Mouse (Mus musculus) bone marrow, adult 2 months (tissue): ENCODE measurements around the gene Gpr45. TPM values are rescaled to one million over a fixed set of nuclear protein-coding genes. Genes with fewer than 3 reads are reported as not detected.

Source experiments
- H3K27ac ChIP-seq: fragments of 200-500 bp; 2 replicates; pipeline ENCODE4 v1.5.1; 2012; ENCODE audit warnings: low read depth, mild to moderate bottlenecking, control low read depth, inconsistent platforms, low read length; ENCODE audit not compliant: control insufficient read depth, poor library complexity, insufficient read depth
- H3K4me1 ChIP-seq: fragments of 200-500 bp; 2 replicates; pipeline ENCODE4 v1.6.1; 2011; ENCODE audit warnings: low read length; ENCODE audit not compliant: control insufficient read depth, insufficient read depth
- H3K4me3 ChIP-seq: fragments of 200-500 bp; replicated peaks from 2 replicates; pipeline ENCODE3; 2011; ENCODE audit warnings: mild to moderate bottlenecking, low read depth, low read length, control low read depth; ENCODE audit not compliant: control insufficient read depth
- CTCF ChIP-seq: fragments of 200-500 bp; IDR thresholded peaks from 2 replicates; pipeline ENCODE4 v1.5.1; 2011; ENCODE audit warnings: low read length, control low read depth; ENCODE audit not compliant: control insufficient read depth, insufficient read depth
- POLR2A ChIP-seq: fragments of 200-500 bp; IDR thresholded peaks from 2 replicates; pipeline ENCODE4 v1.6.1; 2011; ENCODE audit warnings: low read depth, mild to moderate bottlenecking, control low read depth, low read length, borderline replicate concordance; ENCODE audit not compliant: control insufficient read depth
- WGBS: fragments of 180-500 bp; shearing (Covaris S2); methylation state at CpG from one replicate; pipeline ENCODE4 v1.1.7; 2018; 5-methylcytosine and 5-hydroxymethylcytosine counted together
- polyA plus RNA-seq: library from polyadenylated mRNA; stranded (reverse); fragments of >200 nt; gene quantifications from 2 replicates; pipeline ENCODE4 v1.2.4, GENCODE M21; 2011; ENCODE audit warnings: low replicate concordance; ENCODE audit not compliant: missing spikeins, insufficient read depth, insufficient read length

Gene Gpr45
- polyA plus RNA-seq, 1 experiment = not detected

DNA sequence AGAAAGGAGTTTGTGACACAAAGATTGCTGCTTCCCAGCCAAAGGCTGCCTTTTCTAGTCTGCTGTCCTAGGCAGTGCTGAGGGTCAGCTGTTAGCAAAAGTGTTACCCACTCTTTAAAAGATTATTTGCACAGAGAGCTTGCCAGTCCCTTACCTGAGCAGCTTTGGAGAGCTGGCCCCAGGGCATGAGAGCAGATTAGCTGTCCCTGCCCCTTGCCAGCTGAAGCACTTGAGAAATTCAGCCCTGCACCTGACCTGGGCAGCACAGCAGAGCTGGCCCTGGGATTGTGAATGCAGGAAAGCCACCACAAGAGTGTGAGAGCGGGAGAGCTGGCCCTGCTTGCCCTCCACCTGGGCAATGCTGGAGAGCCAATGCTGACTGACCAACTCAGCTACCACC, 19.1 kb upstream of the Gpr45 start:
- Histone ChIP-seq H3K4me3 (no peak overlapping the region), H3K27ac (no peak overlapping the region), H3K4me1 (no peaks in the 10 kb centered on the region)
- TF ChIP-seq CTCF (no peak), POLR2A (no peak)
- WGBS = 65% methylated on average over 1 of the region's 1 CpGs

- Histone ChIP-seq H3K4me1 (no peaks in the 10 kb centered on the region), H3K4me3 (no peak overlapping the region), H3K27ac (no peak overlapping the region)
- TF ChIP-seq POLR2A (no peak), CTCF (no peak)
- 68% methylated on average over 4 of the region's 4 CpGs for WGBS
Measured at GRCm38 (mm10) chr1:42948486-42948885, 4.2 kb upstream of the Gpr45 start.

DNA sequence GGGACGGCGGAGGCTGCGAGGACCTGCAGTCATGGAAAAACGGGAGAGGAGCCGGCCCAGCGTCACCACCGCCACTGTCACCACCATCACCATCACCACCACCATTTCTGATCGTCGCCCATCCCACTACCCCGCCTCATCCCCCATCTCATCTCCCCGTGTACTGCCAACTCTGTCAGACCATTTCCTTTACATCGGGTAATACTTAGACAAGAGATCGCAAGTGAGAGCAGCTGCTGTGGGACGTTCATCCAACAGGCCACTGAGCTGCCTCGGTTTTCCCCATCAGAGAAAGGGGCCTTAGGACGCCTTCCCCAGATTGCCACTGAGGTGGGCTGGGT, 780 bp downstream of the Gpr45 start:
- WGBS = 2% methylated on average over 16 of the region's 16 CpGs
- no peak overlapping the region for H3K4me3 ChIP-seq
- no peak for TF ChIP-seq POLR2A
- no peaks in the 10 kb centered on the region for H3K4me1 ChIP-seq
- H3K27ac ChIP-seq = no peak overlapping the region

DNA sequence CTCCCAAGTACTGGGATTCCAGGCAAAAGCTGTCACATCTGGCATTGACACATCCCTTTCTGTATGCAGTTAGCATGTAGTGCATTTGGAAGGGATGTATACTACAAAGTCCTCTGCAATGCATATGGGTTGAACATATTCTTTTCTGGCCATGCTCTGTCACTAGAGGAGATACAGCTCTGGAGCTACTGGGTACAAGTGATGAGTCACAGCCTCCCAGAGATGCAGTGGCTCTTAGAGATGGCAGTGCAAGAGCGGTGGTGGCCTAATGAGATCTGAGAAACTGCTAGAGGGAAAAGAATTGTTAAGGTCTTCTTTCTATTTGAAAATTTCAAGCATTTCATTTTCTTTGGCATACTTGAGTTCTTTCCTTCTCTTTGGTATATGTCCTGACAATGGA, 4.2 kb downstream of the Gpr45 start:
- no peaks in the 10 kb centered on the region for H3K4me1 ChIP-seq
- 87% methylated on average over 1 of the region's 1 CpGs for WGBS
- H3K4me3 ChIP-seq = no peak overlapping the region
- no peak for TF ChIP-seq POLR2A
- TF ChIP-seq CTCF = no peak
- H3K27ac ChIP-seq = no peak overlapping the region

DNA sequence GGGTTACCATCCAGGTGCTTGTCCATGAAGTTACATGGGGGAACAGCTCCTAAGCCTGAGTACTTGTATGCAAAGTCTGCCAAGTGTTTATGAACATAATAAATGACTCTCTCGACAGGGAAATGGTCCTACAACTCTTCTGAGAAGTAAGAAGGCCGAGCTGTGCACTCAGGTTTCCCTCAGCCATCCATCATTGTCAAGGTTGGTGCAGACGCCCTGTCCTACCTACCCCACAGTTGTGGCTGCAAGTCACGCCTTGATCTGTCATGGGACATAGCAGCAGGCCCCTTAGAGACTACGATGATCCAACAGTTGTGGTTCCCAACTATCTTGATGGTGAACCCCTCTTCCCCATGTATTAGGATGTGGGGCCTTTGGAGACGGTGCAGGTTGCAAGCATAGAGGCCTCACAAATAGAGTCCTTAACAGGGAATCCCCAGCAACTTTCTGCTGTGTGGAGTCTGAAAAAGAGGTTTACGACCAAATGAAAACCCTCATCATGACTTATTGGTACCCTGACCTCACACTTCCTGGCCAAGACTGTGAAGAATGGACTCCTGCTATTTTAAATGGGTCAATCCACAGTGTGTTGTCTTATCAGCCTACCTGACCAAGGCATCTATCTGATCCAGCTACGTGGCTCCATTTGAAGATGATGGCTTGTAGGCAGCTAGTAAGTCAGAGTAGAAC, 30.6 kb downstream of the Gpr45 start:
- TF ChIP-seq CTCF (no peak), POLR2A (no peak)
- H3K4me1 ChIP-seq = no peaks in the 10 kb centered on the region
- WGBS = 57% methylated on average over 8 of the region's 8 CpGs
- no peak overlapping the region for H3K27ac ChIP-seq
- no peak overlapping the region for H3K4me3 ChIP-seq

- H3K27ac ChIP-seq = no peak overlapping the region
- TF ChIP-seq POLR2A (no peak), CTCF (no peak)
- WGBS = 6% methylated on average over 3 of the region's 3 CpGs
- no peak overlapping the region for H3K4me3 ChIP-seq
- no peaks in the 10 kb centered on the region for H3K4me1 ChIP-seq
Measured at GRCm38 (mm10) chr1:42984119-42984518, 31.4 kb downstream of the Gpr45 start.

DNA sequence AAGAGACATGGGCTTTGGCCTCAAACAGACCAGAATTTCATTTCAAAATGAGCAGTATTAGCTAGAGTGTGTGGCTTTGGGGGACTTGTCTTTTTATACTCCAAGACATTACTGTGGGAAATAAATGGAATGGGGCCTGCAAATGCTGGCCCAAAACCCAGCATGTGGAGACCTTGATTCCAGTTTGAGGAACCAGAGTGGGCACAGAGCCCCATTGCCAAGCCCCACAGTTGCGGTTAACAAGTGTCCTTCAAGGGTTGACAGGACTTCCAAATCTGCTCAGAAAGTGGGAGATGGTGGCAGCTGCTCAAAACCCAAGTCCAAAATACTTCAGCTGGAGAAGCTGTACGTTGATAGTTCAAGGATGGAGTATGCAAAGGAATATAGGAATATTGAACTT, 36.3 kb downstream of the Gpr45 start:
- no peak overlapping the region for H3K4me3 ChIP-seq

DNA sequence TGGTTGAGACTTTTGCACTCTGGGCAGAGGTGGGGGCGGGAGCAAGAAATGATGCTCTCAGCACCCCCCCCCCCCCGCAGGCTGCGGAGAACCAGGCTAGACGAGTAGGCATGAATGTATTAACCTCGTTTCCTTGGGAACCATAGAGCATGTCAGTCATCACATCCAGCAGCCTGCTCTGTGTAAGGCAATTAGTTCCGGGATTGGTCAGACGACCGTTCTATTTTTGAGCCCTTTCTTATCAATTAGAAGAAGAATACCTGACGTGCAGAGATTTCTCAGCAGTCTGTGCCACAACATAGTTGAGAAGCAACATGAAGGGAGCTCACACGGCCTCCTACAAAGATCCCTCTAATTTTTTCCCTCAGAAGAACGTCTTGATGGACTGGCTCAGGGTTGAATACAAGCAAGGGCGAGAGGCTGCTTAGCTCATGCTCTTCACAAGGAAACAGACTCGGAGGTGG, 53.4 kb downstream of the Gpr45 start:
- Histone ChIP-seq H3K4me3 (no peak overlapping the region), H3K27ac (no peak overlapping the region), H3K4me1 (no peaks in the 10 kb centered on the region)
- 80% methylated on average over 13 of the region's 13 CpGs for WGBS
- TF ChIP-seq CTCF (no peak), POLR2A (no peak)

More for the DNA sequence above, 36.3 kb downstream of the Gpr45 start:
- H3K27ac ChIP-seq = no peak overlapping the region
- no peak for TF ChIP-seq POLR2A
- no peak for TF ChIP-seq CTCF
- no peaks in the 10 kb centered on the region for H3K4me1 ChIP-seq
- 72% methylated on average over 2 of the region's 2 CpGs for WGBS

- Histone ChIP-seq H3K27ac (no peak overlapping the region), H3K4me1 (no peaks in the 10 kb centered on the region), H3K4me3 (no peak overlapping the region)
- WGBS = 80% methylated on average over 4 of the region's 4 CpGs
- TF ChIP-seq POLR2A (no peak), CTCF (no peak)
Measured at GRCm38 (mm10) chr1:43006524-43006923, 53.9 kb downstream of the Gpr45 start.
